Mouse (Mus musculus) embryo, embryonic 10 days (tissue): ENCODE results near the gene Ccdc36.

ENCODE experiments used
- DNase-seq: peaks from one replicate; pipeline ENCODE4 v3.0.0-alpha.2; 2015; ENCODE audit warnings: low spot score

The Ccdc36 gene

GRCm38 (mm10) chr9:108428384-108428783 is at the start of gene Ccdc36:
TSS of gene Ccdc36 (minus strand) at chr9:108428484.
- no peak for DNase-seq

- DNase-seq, result no peak
These were observed 46.2 kb upstream of the Ccdc36 start for GRCm38 (mm10) chr9:108474528-108474927.

- DNase-seq, result no peak
These were observed 41.6 kb upstream of the Ccdc36 start for GRCm38 (mm10) chr9:108469845-108470244.

DNA sequence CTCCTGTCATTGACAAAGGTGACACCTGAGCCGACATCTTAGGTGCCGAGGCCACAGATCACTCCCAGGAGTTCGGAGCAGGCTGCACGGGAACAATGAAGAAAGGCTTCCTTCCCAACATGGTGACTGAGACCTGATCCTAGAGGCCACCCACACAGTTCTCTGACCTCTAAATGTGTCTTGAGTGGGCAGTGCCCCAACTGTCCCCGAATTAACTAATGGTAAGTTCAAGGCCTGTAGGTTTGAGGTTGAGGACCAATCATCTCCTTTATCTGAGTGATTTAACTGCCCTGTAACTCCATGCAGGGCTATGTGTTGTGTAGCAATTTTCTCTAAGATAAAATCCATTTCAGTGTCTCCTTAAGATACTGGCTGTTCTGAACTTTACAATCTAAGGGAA is 41.1 kb upstream of the Ccdc36 start:
- DNase-seq, result no peak

- no peak for DNase-seq
These were observed 37.9 kb upstream of the Ccdc36 start for GRCm38 (mm10) chr9:108466219-108466618.

GRCm38 (mm10) chr9:108463713-108464112 is 35.4 kb upstream of the Ccdc36 start:
- no peak for DNase-seq

DNA sequence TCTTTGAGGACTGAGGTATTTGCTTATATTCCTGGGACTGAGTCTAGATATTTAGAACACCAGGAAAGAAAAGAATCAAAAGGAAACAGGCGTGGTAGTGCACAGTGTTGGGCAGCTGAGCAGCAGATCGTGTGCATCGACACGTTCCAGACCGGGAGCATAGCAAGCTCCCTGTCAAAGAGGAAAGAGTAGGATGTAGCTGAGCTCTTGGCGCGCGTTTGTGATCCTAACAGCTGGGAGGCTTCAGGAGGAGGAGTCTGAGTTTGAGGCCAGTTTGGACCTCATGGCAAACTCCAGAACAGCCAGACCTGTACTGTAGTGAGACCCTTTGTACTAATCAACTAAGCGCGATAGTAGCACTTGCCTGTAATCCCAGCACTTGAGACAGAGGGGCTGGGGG is 33.9 kb upstream of the Ccdc36 start:
- no peak for DNase-seq

DNA sequence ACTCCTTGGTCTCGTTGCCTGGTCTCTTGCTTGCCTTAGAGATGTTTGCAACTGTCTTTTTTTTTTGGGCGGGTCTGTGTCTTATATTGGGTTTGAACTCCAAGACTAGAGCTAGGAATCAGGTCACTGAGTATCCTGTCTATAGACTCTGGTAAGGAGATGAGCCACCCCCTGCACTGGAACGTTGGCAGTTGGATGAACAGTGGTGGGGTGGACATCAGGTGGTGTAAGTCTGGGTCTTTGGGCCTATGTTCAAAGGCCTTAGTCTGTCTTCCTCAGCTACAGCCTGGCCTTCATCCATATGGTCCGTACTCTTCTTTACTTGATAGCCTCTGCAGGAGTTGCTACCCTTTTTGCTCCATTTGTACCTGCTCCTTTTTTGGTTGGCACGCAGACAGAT is 33.4 kb upstream of the Ccdc36 start:
- DNase-seq, result no peak

DNA sequence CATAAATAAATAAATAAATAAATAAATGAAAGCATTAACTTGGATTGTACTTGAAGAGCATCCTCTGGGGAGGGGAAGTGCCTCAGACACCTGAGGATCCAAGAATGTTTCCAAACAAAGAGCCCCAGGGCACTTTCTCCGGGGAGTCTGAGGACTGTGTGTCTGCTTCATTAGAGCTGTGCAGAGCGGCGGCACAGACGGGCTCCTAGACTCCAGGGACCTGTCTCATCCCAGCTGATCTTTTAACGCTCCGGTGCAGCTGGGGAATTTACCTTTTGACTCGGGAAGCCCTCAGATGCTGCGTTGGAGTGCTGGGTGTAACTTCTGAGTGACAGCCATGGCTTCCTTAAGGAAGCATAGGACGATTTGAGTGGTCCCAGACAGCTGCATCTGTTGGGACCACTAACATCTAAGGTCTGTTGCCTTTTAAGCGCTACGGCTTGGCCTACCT is 32.9 kb upstream of the Ccdc36 start, which contains the start of gene Klhdc8b:
Klhdc8b (minus strand) TSS at position 401 of the 451 bp plus-strand sequence.
- DNase-seq, result no peak

- peak; percentile 91 for DNase-seq
These were observed 32.3 kb upstream of the Ccdc36 start, which contains the start of gene Ccdc71 for GRCm38 (mm10) chr9:108460319-108461178. TSS of gene Ccdc71 (plus strand) at chr9:108460527.

DNA sequence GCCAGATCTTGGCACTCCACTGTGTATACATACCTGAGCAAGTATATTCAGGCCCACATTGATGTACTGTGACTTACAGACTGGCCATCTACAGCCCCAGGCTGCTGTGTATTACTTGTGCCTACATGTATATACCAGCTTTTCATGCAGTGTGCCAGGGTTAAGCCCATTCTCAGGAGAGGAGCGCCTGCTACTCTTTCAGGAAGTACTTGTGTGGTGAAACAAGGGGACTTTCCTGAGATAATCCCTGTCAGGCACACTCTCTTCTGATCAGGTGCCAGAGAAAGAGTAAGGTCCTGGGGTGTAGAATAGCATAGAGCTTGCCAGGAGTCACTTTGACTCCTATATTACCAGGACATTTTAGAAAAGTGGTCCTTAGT is 31.6 kb upstream of the Ccdc36 start:
- DNase-seq, result no peak

- no peak for DNase-seq
These were observed 28.7 kb upstream of the Ccdc36 start for GRCm38 (mm10) chr9:108456953-108457352.

- DNase-seq, result no peak
These were observed 27.7 kb upstream of the Ccdc36 start for GRCm38 (mm10) chr9:108455747-108456571.

- no peak for DNase-seq
These were observed 26.1 kb upstream of the Ccdc36 start for GRCm38 (mm10) chr9:108454429-108454828.

- DNase-seq, result no peak
These were observed 25.2 kb upstream of the Ccdc36 start for GRCm38 (mm10) chr9:108453458-108453857.

DNA sequence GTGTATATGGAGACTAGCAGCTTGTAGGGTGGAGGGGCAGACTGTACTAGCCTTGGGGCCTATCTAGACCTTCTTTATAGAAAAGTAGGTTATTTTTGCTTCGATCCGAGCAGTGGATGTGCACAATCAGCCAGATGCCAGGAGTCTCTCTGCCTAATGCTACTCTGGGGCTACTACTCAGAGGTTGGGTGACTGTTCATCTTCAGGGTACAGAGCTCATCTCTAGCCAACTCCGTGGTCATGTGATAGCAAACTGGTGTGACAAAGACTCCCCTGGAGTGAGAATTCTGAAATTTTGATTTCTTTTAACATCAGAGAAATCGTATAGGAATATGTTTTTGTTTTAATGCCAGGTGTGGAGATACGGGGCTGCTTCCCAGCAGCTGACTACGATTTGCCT is 24.6 kb upstream of the Ccdc36 start:
- no peak for DNase-seq

- peak; percentile 92 for DNase-seq
These were observed 24.1 kb upstream of the Ccdc36 start for GRCm38 (mm10) chr9:108452291-108452906.

GRCm38 (mm10) chr9:108451519-108452160 is 23.4 kb upstream of the Ccdc36 start:
- DNase-seq, result no peak

- DNase-seq, result no peak
These were observed 22.8 kb upstream of the Ccdc36 start for GRCm38 (mm10) chr9:108451170-108451493.

GRCm38 (mm10) chr9:108450292-108451169 is 22.2 kb upstream of the Ccdc36 start:
- DNase-seq, result peak; percentile 33

DNA sequence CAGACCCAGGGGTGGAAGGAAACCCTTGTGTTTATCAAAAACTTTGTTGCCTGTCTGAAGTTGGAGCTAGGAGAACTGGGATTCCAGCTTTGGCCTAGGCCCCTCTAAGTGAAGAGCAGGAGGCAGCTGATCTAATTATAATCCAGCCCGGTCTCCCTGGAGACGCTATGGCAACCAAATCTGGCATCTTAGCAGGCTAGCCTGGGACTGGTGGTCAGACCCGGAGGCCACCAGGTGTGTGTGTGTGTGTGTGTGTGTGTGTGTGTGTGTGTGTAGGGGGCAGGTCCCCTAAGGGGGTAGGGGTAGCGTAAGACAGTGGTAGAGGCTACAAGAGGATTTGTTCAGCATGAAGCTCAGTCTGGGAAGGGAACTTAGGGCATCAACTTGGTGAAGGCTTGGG is 21.6 kb upstream of the Ccdc36 start:
- DNase-seq, result peak; percentile 84
